Mouse (Mus musculus): ENCODE measurements around the gene Lhx4. TPM values are rescaled to one million over a fixed set of nuclear protein-coding genes. Genes with fewer than 3 reads are reported as not detected.

Gene Lhx4
- polyA plus RNA-seq, 1 experiment: 0.01 TPM

DNA sequence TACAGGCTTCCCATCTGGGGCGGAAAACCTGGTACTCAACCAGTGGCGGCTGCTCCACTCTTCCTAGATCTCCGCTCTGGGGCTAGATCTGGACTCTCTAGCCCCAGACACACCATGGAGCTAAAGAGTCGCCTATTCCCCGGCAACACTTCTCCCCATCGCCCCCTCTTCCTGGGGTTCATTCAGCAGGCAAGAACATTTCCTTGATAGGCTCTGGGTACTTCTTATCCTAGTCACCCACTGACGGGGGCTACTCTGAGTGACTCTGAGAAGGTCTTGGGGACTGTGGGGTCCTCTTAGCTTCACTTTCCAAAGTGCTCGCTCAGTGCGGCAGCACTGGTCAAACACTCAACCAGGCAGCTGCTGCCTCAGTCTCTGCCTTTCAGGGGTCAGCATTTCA lies 1.9 kb upstream of the Lhx4 start:
- TF ChIP-seq SRF (IDR thresholded peaks at IDR 0.05; ENCODE audit: control insufficient read depth, insufficient read length, low read depth) (no peak), E2F4 (IDR thresholded peaks at IDR 0.05; ENCODE audit: insufficient read depth) (no peak), MYOG (IDR thresholded peaks at IDR 0.05; ENCODE audit: control insufficient read depth in 1 of 3, insufficient read depth in 1 of 3, insufficient read length in 2 of 3, low read depth in 2 of 3) (no peak), CEBPB (IDR thresholded peaks at IDR 0.05; ENCODE audit: insufficient read depth, poor library complexity, severe bottlenecking) (no peak), REST (IDR thresholded peaks at IDR 0.05; ENCODE audit: insufficient read depth, insufficient read length) (no peak), POLR2A (IDR thresholded peaks at IDR 0.05; ENCODE audit: insufficient read length, low read depth) (no peak), MAX (IDR thresholded peaks at IDR 0.05; ENCODE audit: low read depth) (no peak), POLR2AphosphoS2 (IDR thresholded peaks at IDR 0.05; ENCODE audit: insufficient read length, low read depth) (no peak), MYOD1 (IDR thresholded peaks at IDR 0.05; ENCODE audit: control insufficient read depth in 1 of 3, insufficient read length in 2 of 3, low read depth in 2 of 3) (no peak), TCF12 (IDR thresholded peaks at IDR 0.05; ENCODE audit: insufficient read depth, poor library complexity, severe bottlenecking) (no peak), USF1 (IDR thresholded peaks at IDR 0.05; ENCODE audit: low read depth) (no peak), TCF3 (IDR thresholded peaks at IDR 0.05; ENCODE audit: insufficient read length, low read depth) (no peak)
- Histone ChIP-seq H3K27me3 (ENCODE audit: control insufficient read depth, insufficient read depth, insufficient read length) (peaks cover 55% of the 10 kb centered on the region), H3K4me3 (no peak overlapping the region), H3ac (ENCODE audit: control insufficient read depth, insufficient read length) (no peak overlapping the region), H3K36me3 (ENCODE audit: control insufficient read depth, insufficient read depth) (no peaks in the 10 kb centered on the region), H3K79me2 (ENCODE audit: control insufficient read depth, insufficient read depth) (no peaks in the 10 kb centered on the region), H3K4me2 (ENCODE audit: low read depth) (no peak overlapping the region)

DNA sequence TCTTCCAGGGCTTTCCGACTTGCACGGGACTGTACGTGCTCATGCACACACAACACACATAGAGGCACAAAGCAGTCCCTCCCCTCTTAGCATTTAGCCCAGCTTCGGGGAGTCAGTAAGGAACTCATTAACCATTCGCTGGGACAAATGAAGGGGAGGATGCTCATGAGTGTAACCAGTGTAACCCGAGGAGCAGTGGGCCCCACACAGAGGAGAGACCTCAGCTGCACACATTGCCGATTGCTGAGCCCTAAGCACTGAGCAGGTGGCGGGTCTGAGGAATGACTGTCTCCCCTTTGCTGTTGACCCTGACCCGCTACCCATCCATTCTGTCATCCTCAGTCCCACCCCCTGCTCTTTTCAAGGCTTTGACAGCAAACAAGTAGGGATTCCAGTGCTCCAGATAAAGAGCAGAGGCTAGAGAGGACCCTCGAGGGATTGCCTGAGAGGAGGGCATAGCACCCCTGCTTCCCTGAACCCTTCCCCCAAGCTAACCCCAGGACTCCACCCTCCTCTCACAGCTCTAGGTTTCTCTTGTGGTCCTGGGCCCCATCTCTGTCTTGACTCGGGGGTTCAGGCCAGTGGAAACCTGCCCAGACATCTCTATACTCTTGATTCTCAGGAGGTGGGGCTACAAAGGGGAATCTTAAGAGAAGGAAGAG lies 836 bp downstream of the Lhx4 start:
- no peak overlapping the region for H3K4me3 ChIP-seq
- H3K27me3 ChIP-seq (ENCODE audit: control insufficient read depth, insufficient read depth, insufficient read length): peaks cover 66% of the 10 kb centered on the region
- no peaks in the 10 kb centered on the region for H3K36me3 ChIP-seq (ENCODE audit: control insufficient read depth, insufficient read depth)
- no peak overlapping the region for H3ac ChIP-seq (ENCODE audit: control insufficient read depth, insufficient read length)
- no peak overlapping the region for H3K4me2 ChIP-seq (ENCODE audit: low read depth)
- TF ChIP-seq SRF (IDR thresholded peaks at IDR 0.05; ENCODE audit: control insufficient read depth, insufficient read length, low read depth) (no peak), MYOD1 (IDR thresholded peaks at IDR 0.05; ENCODE audit: control insufficient read depth in 1 of 3, insufficient read length in 2 of 3, low read depth in 2 of 3) (no peak), MYOG (IDR thresholded peaks at IDR 0.05; ENCODE audit: control insufficient read depth in 1 of 3, insufficient read depth in 1 of 3, insufficient read length in 2 of 3, low read depth in 2 of 3) (no peak), POLR2AphosphoS2 (IDR thresholded peaks at IDR 0.05; ENCODE audit: insufficient read length, low read depth) (no peak), MAX (IDR thresholded peaks at IDR 0.05; ENCODE audit: low read depth) (no peak), CEBPB (IDR thresholded peaks at IDR 0.05; ENCODE audit: insufficient read depth, poor library complexity, severe bottlenecking) (no peak), E2F4 (IDR thresholded peaks at IDR 0.05; ENCODE audit: insufficient read depth) (no peak), REST (IDR thresholded peaks at IDR 0.05; ENCODE audit: insufficient read depth, insufficient read length) (no peak), TCF12 (IDR thresholded peaks at IDR 0.05; ENCODE audit: insufficient read depth, poor library complexity, severe bottlenecking) (no peak), POLR2A (IDR thresholded peaks at IDR 0.05; ENCODE audit: insufficient read length, low read depth) (no peak), TCF3 (IDR thresholded peaks at IDR 0.05; ENCODE audit: insufficient read length, low read depth) (no peak)
- no peaks in the 10 kb centered on the region for H3K79me2 ChIP-seq (ENCODE audit: control insufficient read depth, insufficient read depth)

DNA sequence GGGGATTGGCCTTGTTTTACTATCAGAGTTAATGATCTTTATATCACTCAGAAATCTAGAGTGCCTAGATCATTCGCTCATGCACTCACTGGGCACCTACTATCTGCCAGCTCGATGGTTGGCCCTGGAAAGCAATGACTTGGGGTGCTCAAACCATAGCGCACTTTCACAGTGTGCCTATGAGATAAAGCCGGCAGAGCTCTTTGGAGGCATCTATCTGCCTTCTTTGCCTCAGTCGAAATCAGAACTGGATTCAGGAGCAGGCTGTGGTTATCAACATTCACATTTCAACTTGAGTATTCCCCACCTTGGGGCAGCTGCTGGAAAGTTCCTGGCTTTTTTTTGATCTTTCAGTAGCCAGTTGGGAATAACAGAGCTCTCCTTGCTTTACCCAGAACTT lies 3.6 kb downstream of the Lhx4 start:
- Histone ChIP-seq H3K27me3 (ENCODE audit: control insufficient read depth, insufficient read depth, insufficient read length) (peaks cover 65% of the 10 kb centered on the region), H3K4me3 (no peak overlapping the region), H3K79me2 (ENCODE audit: control insufficient read depth, insufficient read depth) (no peaks in the 10 kb centered on the region), H3K36me3 (ENCODE audit: control insufficient read depth, insufficient read depth) (no peaks in the 10 kb centered on the region), H3ac (ENCODE audit: control insufficient read depth, insufficient read length) (no peak overlapping the region), H3K4me2 (ENCODE audit: low read depth) (no peak overlapping the region)
- TF ChIP-seq POLR2A (IDR thresholded peaks at IDR 0.05; ENCODE audit: insufficient read length, low read depth) (no peak), CEBPB (IDR thresholded peaks at IDR 0.05; ENCODE audit: insufficient read depth, poor library complexity, severe bottlenecking) (no peak), MYOG (IDR thresholded peaks at IDR 0.05; ENCODE audit: control insufficient read depth in 1 of 3, insufficient read depth in 1 of 3, insufficient read length in 2 of 3, low read depth in 2 of 3) (no peak), MYOD1 (IDR thresholded peaks at IDR 0.05; ENCODE audit: control insufficient read depth in 1 of 3, insufficient read length in 2 of 3, low read depth in 2 of 3) (no peak), USF1 (IDR thresholded peaks at IDR 0.05; ENCODE audit: low read depth) (no peak), E2F4 (IDR thresholded peaks at IDR 0.05; ENCODE audit: insufficient read depth) (no peak), POLR2AphosphoS2 (IDR thresholded peaks at IDR 0.05; ENCODE audit: insufficient read length, low read depth) (no peak), MAX (IDR thresholded peaks at IDR 0.05; ENCODE audit: low read depth) (no peak), REST (IDR thresholded peaks at IDR 0.05; ENCODE audit: insufficient read depth, insufficient read length) (no peak), TCF12 (IDR thresholded peaks at IDR 0.05; ENCODE audit: insufficient read depth, poor library complexity, severe bottlenecking) (no peak), TCF3 (IDR thresholded peaks at IDR 0.05; ENCODE audit: insufficient read length, low read depth) (no peak), SRF (IDR thresholded peaks at IDR 0.05; ENCODE audit: control insufficient read depth, insufficient read length, low read depth) (no peak)

DNA sequence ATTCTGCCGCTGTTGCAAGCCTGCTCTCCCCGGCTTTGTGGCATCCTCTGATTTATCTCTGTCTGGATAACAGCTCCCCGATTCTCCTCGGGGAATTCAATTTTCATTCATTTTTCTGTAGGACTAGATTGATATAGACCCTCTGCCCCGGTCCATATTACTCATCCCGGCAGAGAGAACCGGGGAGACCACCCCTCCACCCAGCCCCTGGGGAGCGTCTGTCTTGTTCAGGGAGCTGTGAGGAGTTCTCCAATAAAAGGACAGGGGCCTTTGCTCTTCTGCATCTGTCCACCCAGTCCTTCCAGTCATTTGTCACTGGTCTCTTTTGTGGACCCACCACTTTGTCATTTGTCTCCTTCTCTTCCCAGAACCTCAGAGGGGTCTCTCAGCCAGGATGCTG lies 4.5 kb downstream of the Lhx4 start:
- no peaks in the 10 kb centered on the region for H3K79me2 ChIP-seq (ENCODE audit: control insufficient read depth, insufficient read depth)
- H3K36me3 ChIP-seq (ENCODE audit: control insufficient read depth, insufficient read depth): no peaks in the 10 kb centered on the region
- TF ChIP-seq MAX (IDR thresholded peaks at IDR 0.05; ENCODE audit: low read depth) (no peak), SRF (IDR thresholded peaks at IDR 0.05; ENCODE audit: control insufficient read depth, insufficient read length, low read depth) (no peak), MYOG (IDR thresholded peaks at IDR 0.05; ENCODE audit: control insufficient read depth in 1 of 3, insufficient read depth in 1 of 3, insufficient read length in 2 of 3, low read depth in 2 of 3) (no peak), MYOD1 (IDR thresholded peaks at IDR 0.05; ENCODE audit: control insufficient read depth in 1 of 3, insufficient read length in 2 of 3, low read depth in 2 of 3) (no peak), POLR2AphosphoS2 (IDR thresholded peaks at IDR 0.05; ENCODE audit: insufficient read length, low read depth) (no peak), E2F4 (IDR thresholded peaks at IDR 0.05; ENCODE audit: insufficient read depth) (no peak), POLR2A (IDR thresholded peaks at IDR 0.05; ENCODE audit: insufficient read length, low read depth) (no peak), TCF3 (IDR thresholded peaks at IDR 0.05; ENCODE audit: insufficient read length, low read depth) (no peak), USF1 (IDR thresholded peaks at IDR 0.05; ENCODE audit: low read depth) (no peak), TCF12 (IDR thresholded peaks at IDR 0.05; ENCODE audit: insufficient read depth, poor library complexity, severe bottlenecking) (no peak), CEBPB (IDR thresholded peaks at IDR 0.05; ENCODE audit: insufficient read depth, poor library complexity, severe bottlenecking) (no peak), REST (IDR thresholded peaks at IDR 0.05; ENCODE audit: insufficient read depth, insufficient read length) (no peak)
- H3K4me2 ChIP-seq (ENCODE audit: low read depth): no peak overlapping the region
- no peak overlapping the region for H3ac ChIP-seq (ENCODE audit: control insufficient read depth, insufficient read length)
- peaks cover 67% of the 10 kb centered on the region for H3K27me3 ChIP-seq (ENCODE audit: control insufficient read depth, insufficient read depth, insufficient read length)
- no peak overlapping the region for H3K4me3 ChIP-seq
